Mouse (Mus musculus): ENCODE data around the gene Ampd1. TPM values are rescaled to one million over a fixed set of nuclear protein-coding genes. Genes with fewer than 3 reads are reported as not detected.

Ampd1 gene
- polyA plus RNA-seq, 1 experiment from 2014 or later, result not detected

GRCm38 (mm10) chr3:103068971-103069370 lies 4.8 kb upstream of the Ampd1 start:
- WGBS, result 89% methylated on average over 6 of the region's 6 CpGs
- Histone ChIP-seq H3K9me3 (ENCODE audit: control insufficient read depth, low read length) (0 out of 2 replicates have a peak, but pooled peaks cover 4% of the 10 kb centered on the region), H3K4me3 (ENCODE audit: low read length) (no peak overlapping the region), H3K4me1 (ENCODE audit: control insufficient read depth, insufficient read depth, low read length) (no peaks in the 10 kb centered on the region), H3K4me2 (replicated peaks; ENCODE audit: low read depth, low read length) (no peak overlapping the region), H3K9ac (ENCODE audit: low read depth, low read length) (no peak overlapping the region), H3K36me3 (ENCODE audit: control insufficient read depth, insufficient read depth, low read length) (peaks cover 45% of the 10 kb centered on the region), H3K27ac (ENCODE audit: low read depth, low read length) (no peak overlapping the region), H3K27me3 (ENCODE audit: control insufficient read depth, insufficient read depth, low read length) (no peaks in the 10 kb centered on the region)
- ATAC-seq (ENCODE audit: low FRiP score, low TSS enrichment), result no peak

GRCm38 (mm10) chr3:103075871-103076270 lies 2.1 kb downstream of the Ampd1 start:
- Histone ChIP-seq H3K36me3 (ENCODE audit: control insufficient read depth, insufficient read depth, low read length) (no peaks in the 10 kb centered on the region), H3K4me1 (ENCODE audit: control insufficient read depth, insufficient read depth, low read length) (no peaks in the 10 kb centered on the region), H3K9ac (ENCODE audit: low read depth, low read length) (no peak overlapping the region), H3K4me2 (replicated peaks; ENCODE audit: low read depth, low read length) (no peak overlapping the region), H3K27me3 (ENCODE audit: control insufficient read depth, insufficient read depth, low read length) (no peaks in the 10 kb centered on the region), H3K27ac (ENCODE audit: low read depth, low read length) (no peak overlapping the region), H3K9me3 (ENCODE audit: control insufficient read depth, low read length) (0 out of 2 replicates have a peak, but pooled peaks cover 4% of the 10 kb centered on the region), H3K4me3 (ENCODE audit: low read length) (no peak overlapping the region)
- no peak for ATAC-seq (ENCODE audit: low FRiP score, low TSS enrichment)
- 86% methylated on average over 9 of the region's 9 CpGs for WGBS

DNA sequence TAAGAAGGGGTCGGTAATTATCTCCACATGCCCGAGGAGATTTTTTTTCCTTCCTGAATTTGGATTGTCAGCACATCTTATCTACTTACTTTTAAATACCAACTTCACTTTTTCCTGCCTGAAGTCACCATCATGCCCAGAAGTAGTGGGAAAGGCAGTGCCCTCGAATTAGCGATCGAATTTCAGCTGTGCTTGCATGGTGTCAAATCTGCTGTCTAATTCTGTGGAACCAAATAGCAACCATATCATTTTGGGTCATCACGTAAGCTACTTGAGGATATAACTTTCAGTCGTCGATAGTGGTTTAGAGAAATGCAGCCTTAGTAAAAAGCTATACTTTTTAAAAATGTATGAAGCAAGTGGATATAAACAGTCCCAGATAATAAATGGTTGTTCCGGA lies 2.7 kb downstream of the Ampd1 start:
- 90% methylated on average over 9 of the region's 9 CpGs for WGBS
- Histone ChIP-seq H3K4me3 (ENCODE audit: low read length) (no peak overlapping the region), H3K9ac (ENCODE audit: low read depth, low read length) (no peak overlapping the region), H3K36me3 (ENCODE audit: control insufficient read depth, insufficient read depth, low read length) (no peaks in the 10 kb centered on the region), H3K9me3 (ENCODE audit: control insufficient read depth, low read length) (0 out of 2 replicates have a peak, but pooled peaks cover 3% of the 10 kb centered on the region), H3K27ac (ENCODE audit: low read depth, low read length) (no peak overlapping the region), H3K27me3 (ENCODE audit: control insufficient read depth, insufficient read depth, low read length) (no peaks in the 10 kb centered on the region), H3K4me2 (replicated peaks; ENCODE audit: low read depth, low read length) (no peak overlapping the region), H3K4me1 (ENCODE audit: control insufficient read depth, insufficient read depth, low read length) (no peaks in the 10 kb centered on the region)
- no peak for ATAC-seq (ENCODE audit: low FRiP score, low TSS enrichment)

GRCm38 (mm10) chr3:103079301-103079700 lies 5.5 kb downstream of the Ampd1 start:
- no peaks in the 10 kb centered on the region for H3K9me3 ChIP-seq (ENCODE audit: control insufficient read depth, low read length)
- H3K27me3 ChIP-seq (ENCODE audit: control insufficient read depth, insufficient read depth, low read length), result no peaks in the 10 kb centered on the region
- H3K4me3 ChIP-seq (ENCODE audit: low read length), result no peak overlapping the region
- no peak overlapping the region for H3K9ac ChIP-seq (ENCODE audit: low read depth, low read length)
- ATAC-seq (ENCODE audit: low FRiP score, low TSS enrichment), result no peak
- H3K36me3 ChIP-seq (ENCODE audit: control insufficient read depth, insufficient read depth, low read length), result no peaks in the 10 kb centered on the region
- no peak overlapping the region for H3K27ac ChIP-seq (ENCODE audit: low read depth, low read length)
- H3K4me1 ChIP-seq (ENCODE audit: control insufficient read depth, insufficient read depth, low read length), result no peaks in the 10 kb centered on the region
- WGBS, result 93% methylated on average over 9 of the region's 9 CpGs
- H3K4me2 ChIP-seq (replicated peaks; ENCODE audit: low read depth, low read length), result no peak overlapping the region

DNA sequence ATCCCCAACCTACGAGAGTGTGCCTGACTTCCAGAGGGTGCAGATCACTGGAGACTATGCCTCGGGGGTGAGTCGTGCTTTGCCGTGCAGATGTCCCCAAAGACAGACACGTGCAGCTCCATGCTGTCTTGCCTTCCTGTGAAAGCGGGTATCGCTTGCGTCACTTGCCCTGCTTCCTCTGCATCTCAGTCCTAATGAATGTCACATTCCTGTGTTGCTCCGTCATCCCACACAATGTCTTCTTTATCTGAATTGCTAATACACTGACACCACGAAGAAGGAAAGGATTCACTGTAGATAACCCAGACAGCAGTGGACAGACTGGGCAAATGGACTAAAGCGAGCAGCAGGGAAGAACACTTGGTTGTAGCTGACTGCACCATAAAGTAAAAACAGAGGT lies 7.2 kb downstream of the Ampd1 start:
- WGBS, result 78% methylated on average over 11 of the region's 11 CpGs
- Histone ChIP-seq H3K9ac (ENCODE audit: low read depth, low read length) (no peak overlapping the region), H3K4me2 (replicated peaks; ENCODE audit: low read depth, low read length) (no peak overlapping the region), H3K36me3 (ENCODE audit: control insufficient read depth, insufficient read depth, low read length) (no peaks in the 10 kb centered on the region), H3K4me1 (ENCODE audit: control insufficient read depth, insufficient read depth, low read length) (no peaks in the 10 kb centered on the region), H3K4me3 (ENCODE audit: low read length) (no peak overlapping the region), H3K27me3 (ENCODE audit: control insufficient read depth, insufficient read depth, low read length) (no peaks in the 10 kb centered on the region), H3K9me3 (ENCODE audit: control insufficient read depth, low read length) (no peaks in the 10 kb centered on the region), H3K27ac (ENCODE audit: low read depth, low read length) (no peak overlapping the region)
- no peak for ATAC-seq (ENCODE audit: low FRiP score, low TSS enrichment)

DNA sequence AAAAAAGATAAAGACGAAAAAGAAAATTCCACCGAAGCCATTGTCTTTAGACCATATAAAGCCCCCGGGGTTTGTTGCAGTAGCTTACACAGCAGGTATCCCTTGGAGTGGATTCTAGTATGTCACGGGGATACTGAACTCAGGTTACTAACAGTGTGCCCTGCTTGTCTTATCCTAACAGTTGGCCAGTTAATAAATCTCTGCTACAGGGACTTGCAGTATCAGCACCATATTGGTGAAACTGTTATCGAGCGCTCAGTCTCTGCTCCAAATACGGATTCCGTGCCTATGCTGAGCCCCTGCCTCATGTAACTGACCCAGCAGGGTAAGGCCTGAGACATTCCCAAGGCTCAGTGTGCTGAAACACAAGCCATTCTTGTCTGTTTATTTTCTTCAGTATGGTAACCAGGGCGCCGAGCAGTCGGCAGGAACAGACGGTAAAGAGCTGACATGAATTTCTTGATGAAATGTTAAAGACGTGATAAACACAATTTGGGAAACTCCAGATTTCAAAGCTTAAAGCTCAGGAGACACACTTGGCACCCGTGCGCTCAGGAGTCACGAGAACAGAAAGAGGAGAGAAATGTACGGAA lies 8.1 kb downstream of the Ampd1 start:
- ATAC-seq (ENCODE audit: low FRiP score, low TSS enrichment), result no peak
- no peaks in the 10 kb centered on the region for H3K4me1 ChIP-seq (ENCODE audit: control insufficient read depth, insufficient read depth, low read length)
- H3K4me2 ChIP-seq (replicated peaks; ENCODE audit: low read depth, low read length), result no peak overlapping the region
- no peaks in the 10 kb centered on the region for H3K27me3 ChIP-seq (ENCODE audit: control insufficient read depth, insufficient read depth, low read length)
- H3K4me3 ChIP-seq (ENCODE audit: low read length), result no peak overlapping the region
- no peak overlapping the region for H3K27ac ChIP-seq (ENCODE audit: low read depth, low read length)
- H3K9me3 ChIP-seq (ENCODE audit: control insufficient read depth, low read length), result no peaks in the 10 kb centered on the region
- no peak overlapping the region for H3K9ac ChIP-seq (ENCODE audit: low read depth, low read length)
- H3K36me3 ChIP-seq (ENCODE audit: control insufficient read depth, insufficient read depth, low read length), result no peaks in the 10 kb centered on the region
- 81% methylated on average over 17 of the region's 17 CpGs for WGBS

DNA sequence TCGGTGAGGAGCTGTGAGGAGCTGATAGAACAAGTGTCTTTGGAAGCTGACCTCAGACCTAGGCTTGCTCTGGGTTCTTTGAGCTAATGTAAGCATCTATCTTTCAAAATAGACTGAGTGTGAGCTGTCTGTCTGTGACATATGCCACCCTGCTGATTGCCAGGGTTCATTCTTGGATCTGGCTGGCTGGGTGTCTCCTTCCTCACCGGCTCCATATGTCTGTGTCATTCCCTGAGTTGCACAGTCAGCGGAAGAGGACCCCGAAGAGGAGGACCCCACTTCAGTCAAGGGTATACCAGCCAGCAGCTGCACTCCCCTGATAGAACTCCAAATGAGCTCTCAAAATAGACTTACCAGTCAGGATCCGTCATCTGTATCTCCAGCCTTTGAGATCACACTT lies 8.9 kb downstream of the Ampd1 start:
- H3K36me3 ChIP-seq (ENCODE audit: control insufficient read depth, insufficient read depth, low read length), result no peaks in the 10 kb centered on the region
- H3K27ac ChIP-seq (ENCODE audit: low read depth, low read length), result no peak overlapping the region
- no peaks in the 10 kb centered on the region for H3K9me3 ChIP-seq (ENCODE audit: control insufficient read depth, low read length)
- no peak overlapping the region for H3K4me3 ChIP-seq (ENCODE audit: low read length)
- no peaks in the 10 kb centered on the region for H3K27me3 ChIP-seq (ENCODE audit: control insufficient read depth, insufficient read depth, low read length)
- ATAC-seq (ENCODE audit: low FRiP score, low TSS enrichment), result no peak
- H3K9ac ChIP-seq (ENCODE audit: low read depth, low read length), result no peak overlapping the region
- 87% methylated on average over 5 of the region's 5 CpGs for WGBS
- H3K4me2 ChIP-seq (replicated peaks; ENCODE audit: low read depth, low read length), result no peak overlapping the region
- H3K4me1 ChIP-seq (ENCODE audit: control insufficient read depth, insufficient read depth, low read length), result no peaks in the 10 kb centered on the region

DNA sequence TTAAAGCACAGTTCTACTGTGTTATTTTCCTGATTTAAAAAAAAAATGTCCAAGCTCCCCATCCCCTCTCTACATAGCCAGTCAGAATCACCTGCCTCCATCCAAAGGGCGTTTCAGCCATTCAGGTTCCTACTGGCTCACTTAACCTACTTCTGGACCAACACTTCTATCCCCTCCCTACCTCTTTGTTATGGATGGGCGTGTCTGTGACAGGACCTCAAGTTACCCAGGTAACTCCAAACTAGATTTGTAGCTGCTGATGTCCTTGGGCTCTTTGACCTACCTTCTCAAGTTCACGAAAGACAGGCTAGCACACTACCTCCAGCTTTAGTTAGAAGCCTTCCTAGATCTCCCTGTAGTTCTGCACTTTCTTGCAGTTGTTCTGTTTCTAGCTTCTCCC lies 12.2 kb downstream of the Ampd1 start:
- no peak overlapping the region for H3K4me3 ChIP-seq (ENCODE audit: low read length)
- no peak for ATAC-seq (ENCODE audit: low FRiP score, low TSS enrichment)
- H3K4me2 ChIP-seq (replicated peaks; ENCODE audit: low read depth, low read length), result no peak overlapping the region
- WGBS, result 78% methylated on average over 3 of the region's 3 CpGs
- H3K36me3 ChIP-seq (ENCODE audit: control insufficient read depth, insufficient read depth, low read length), result no peaks in the 10 kb centered on the region
- no peaks in the 10 kb centered on the region for H3K4me1 ChIP-seq (ENCODE audit: control insufficient read depth, insufficient read depth, low read length)
- H3K9ac ChIP-seq (ENCODE audit: low read depth, low read length), result no peak overlapping the region
- H3K9me3 ChIP-seq (ENCODE audit: control insufficient read depth, low read length), result no peaks in the 10 kb centered on the region
- no peaks in the 10 kb centered on the region for H3K27me3 ChIP-seq (ENCODE audit: control insufficient read depth, insufficient read depth, low read length)
- H3K27ac ChIP-seq (ENCODE audit: low read depth, low read length), result no peak overlapping the region

GRCm38 (mm10) chr3:103091753-103092152 lies 17.9 kb downstream of the Ampd1 start:
- Histone ChIP-seq H3K4me3 (ENCODE audit: low read length) (no peak overlapping the region), H3K27ac (ENCODE audit: low read depth, low read length) (no peak overlapping the region)
- no peak for ATAC-seq (ENCODE audit: low FRiP score, low TSS enrichment)

More at GRCm38 (mm10) chr3:103091753-103092152, 17.9 kb downstream of the Ampd1 start:
- Histone ChIP-seq H3K36me3 (ENCODE audit: control insufficient read depth, insufficient read depth, low read length) (no peaks in the 10 kb centered on the region), H3K4me2 (replicated peaks; ENCODE audit: low read depth, low read length) (no peak overlapping the region), H3K9ac (ENCODE audit: low read depth, low read length) (no peak overlapping the region), H3K27me3 (ENCODE audit: control insufficient read depth, insufficient read depth, low read length) (no peaks in the 10 kb centered on the region), H3K9me3 (ENCODE audit: control insufficient read depth, low read length) (no peaks in the 10 kb centered on the region), H3K4me1 (ENCODE audit: control insufficient read depth, insufficient read depth, low read length) (no peaks in the 10 kb centered on the region)
- WGBS, result 95% methylated on average over 2 of the region's 2 CpGs

Data from kidney, embryonic 14.5 days (tissue).